Mouse (Mus musculus): ENCODE measurements around the gene Otud4.
"Not testable (repeated sequence)": the region's sequence is repeated elsewhere in the genome, so short reads cannot be mapped to it uniquely, and the experiment has no call there.

Gene Otud4

DNA sequence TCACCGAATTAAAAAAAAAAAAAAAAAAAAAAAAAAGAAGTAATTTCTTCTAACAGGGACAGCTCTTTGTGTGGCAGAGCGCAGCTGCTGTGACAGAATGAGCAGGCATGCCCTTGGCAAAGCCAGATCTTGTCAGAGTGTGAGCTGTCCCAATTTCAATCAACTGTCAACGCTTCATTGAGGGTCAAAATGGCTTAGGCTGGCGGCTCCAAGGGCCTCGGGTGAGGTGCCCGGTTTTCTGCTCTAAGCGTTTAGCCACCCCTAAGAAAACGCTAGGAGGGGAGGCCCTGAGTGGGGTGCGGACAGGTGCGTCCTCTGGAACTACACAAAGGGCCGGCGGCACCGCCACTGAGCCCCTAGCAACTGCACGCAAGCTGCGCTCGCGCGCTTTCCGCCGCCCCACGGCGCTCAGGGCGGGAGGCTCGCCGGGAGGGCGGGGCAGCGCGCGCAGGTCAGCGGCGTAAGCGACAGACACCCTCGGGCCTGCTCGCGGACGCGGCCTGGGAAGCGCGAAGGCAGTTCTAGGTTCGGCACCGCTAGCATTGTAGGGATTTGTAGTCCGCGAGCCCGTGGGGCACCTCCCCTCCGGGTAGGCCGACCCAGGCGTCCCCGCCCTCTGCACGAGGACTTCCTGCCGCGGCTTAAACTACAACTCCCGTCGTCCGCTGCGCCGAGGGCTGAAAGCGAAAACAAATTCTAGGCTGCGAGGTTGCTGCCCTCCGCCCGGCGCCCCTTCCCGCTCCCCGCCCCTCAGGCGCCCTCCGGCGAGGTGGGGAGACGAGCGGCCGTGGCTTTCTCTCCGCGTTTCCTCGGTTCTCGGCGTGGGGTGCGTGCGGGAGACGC is 490 bp upstream of the Otud4 start:
- DNase-seq (ENCODE audit: low spot score in 2 of 2), result peak; percentile 98

DNA sequence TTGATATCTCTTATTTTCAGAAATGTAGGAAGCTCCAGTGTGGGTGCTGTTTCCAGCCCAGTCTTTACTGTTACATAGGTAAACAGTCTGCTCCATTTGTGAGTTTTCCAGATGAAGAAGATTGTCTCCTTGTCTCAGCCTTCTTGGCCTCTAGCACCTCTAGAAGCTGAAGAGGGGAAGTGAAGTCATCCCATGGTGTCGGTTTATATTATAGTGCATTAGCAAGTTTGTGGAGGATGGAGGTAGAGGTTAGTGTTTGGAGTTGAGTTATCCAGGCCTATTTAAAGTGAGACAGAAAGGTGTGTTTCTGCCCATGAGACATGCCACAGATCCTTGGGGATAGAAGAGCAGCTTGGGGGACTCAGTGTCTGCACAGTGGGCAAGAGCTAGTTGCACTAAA is 1.7 kb downstream of the Otud4 start:
- no peak for DNase-seq (ENCODE audit: low spot score in 2 of 2)

DNA sequence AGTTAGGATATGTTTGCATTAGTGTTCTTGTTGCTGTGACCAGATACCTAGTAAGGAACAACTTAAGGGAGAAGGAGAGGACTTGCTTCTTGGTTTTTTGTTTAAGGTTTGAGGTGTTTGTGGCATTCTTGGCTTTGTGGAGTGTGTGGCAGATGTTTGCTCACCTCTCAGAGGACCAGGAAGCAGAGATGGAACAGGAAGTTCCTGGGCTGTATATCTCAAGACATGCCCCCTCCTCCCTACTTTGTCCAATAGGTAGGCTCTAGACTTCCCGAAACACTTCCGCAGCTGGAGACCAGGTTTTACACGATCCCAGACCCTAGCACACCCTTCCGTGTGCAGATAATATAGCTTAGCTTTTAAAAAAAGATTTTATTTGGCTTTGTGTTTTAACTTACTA is 10.2 kb downstream of the Otud4 start:
- no peak for DNase-seq (ENCODE audit: low spot score in 2 of 2)

DNA sequence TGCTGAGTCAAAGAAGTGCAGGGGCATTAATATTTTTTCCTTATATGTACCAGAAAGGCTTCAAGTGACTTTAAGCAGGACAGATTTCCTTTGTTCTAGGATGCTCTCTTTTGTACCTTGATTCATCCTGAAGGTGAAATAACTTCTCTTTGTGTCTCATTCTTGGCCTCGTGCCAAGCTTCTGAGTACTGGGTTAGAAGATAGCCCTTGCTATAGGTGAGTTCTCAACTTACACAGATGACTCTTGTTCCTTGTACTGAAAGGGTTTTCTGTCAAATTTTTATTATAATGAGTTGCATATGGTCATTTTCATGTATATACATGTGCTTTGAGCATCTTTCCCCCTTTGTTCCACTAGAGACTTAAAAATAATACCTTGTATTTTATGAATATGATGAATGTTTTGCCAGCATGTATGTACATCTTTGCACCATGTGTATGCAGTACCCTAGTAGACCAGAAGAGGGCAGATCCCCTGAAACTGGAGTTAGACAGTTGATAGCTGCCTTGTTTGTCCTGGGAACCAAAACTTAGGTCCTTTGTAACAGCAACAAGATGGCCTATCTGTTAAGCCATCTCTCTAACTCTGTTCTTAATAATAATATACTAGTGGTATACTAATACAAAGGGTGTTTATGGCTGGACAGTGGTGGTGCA is 10.9 kb downstream of the Otud4 start:
- peak; percentile 34 to 48 for DNase-seq (ENCODE audit: low spot score in 2 of 2)

DNA sequence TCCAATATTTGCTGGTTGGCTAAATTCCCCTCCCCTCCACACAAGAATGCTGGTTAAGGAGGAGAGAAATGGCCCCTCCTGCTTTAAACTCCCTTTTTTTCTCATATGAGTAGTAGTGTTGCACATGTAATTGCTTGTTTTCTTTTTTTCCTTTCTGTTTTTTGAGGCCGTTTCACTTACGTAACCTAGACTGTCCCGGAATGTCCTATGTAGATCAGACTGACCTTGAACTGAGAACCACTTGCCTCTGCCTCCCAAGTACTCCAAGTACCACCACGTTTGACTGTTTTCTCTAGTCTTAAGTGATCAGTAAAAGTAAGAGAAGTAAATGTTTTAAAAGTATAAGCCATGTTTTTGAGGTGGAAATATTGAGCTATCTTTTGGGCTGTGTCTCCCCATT is 14.3 kb downstream of the Otud4 start:
- DNase-seq (ENCODE audit: low spot score in 2 of 2), result no peak

DNA sequence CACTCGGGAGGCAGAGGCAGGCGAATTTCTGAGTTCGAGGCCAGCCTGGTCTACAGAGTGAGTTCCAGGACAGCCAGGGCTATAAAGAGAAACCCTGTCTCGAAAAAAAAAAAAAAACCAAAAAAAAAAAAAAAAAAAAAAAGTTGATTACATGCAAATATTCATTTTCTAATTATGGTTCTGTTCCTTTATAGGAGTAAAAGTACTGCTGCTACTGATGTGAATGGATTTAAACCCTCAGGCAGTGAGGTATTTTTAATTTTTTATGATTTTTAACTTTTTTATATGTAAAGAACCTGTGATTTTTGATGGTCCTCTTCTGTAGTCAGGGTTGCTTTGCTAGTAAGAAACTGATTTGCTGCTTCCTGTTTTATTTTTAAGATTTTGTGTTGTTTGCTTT is 19.3 kb downstream of the Otud4 start:
- DNase-seq (ENCODE audit: low spot score in 2 of 2), result not testable (repeated sequence)

DNA sequence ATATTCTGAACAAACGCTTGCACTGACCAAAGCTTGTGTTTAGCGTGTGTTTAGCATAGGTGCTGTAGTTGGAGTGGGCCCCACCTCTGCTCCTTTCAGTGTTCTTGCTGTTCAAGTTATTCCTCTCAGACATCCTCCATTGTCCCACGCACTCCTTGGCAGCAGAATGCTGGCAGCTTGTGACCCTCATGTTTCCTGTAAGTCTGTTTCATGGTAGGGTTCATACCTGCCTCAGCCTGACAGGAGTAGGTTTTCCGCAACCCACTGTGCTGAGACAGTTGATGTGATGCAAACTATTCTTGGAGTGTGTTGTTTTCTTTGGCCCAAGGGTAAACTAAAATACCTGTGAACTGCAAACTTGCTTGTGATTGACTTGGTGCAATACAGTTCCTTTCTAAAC is 37.0 kb downstream of the Otud4 start:
- DNase-seq (ENCODE audit: low spot score in 2 of 2), result no peak

DNA sequence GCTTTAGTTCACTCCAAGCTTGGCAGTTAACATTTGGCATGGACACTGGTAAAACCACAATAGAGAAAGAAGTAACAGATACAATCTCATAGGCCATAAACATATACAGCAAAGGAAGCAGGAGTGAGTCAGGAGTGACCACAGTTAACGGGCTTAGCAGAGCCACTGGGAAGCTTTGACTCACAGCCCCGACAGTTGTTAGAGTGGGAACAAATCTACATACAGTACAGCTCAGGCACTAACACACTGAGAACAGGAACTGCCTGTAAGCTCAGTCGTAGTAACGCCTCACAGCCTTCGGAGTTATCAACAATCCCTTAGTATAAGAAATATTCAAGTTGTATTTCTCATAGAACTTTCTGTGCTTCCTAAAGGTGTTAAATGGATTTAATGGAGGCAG is 39.6 kb downstream of the Otud4 start:
- peak in 1 of 2 experiments; percentile 2 for DNase-seq (ENCODE audit: low spot score in 2 of 2)

DNA sequence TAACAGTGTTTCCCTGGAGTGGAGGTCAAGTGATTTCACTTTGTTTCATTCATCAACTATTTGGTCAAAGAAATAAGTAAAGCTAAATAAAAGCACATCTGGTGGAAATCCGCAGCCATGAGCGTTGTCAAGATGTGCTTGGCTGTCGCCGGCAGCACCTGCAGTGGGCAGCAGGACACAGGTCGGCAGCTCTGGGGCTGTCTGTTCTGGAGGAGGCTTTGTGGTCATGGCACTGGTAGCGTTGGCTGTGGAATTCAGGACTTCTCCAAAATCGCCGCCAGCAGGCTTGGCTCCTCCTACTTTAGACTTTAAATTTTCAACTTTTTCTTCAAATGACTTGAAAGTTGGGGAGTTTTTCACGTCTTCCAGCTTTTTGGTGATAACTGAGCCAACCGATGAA is 40.7 kb downstream of the Otud4 start:
- DNase-seq (ENCODE audit: low spot score in 2 of 2), result not testable (repeated sequence)

DNA sequence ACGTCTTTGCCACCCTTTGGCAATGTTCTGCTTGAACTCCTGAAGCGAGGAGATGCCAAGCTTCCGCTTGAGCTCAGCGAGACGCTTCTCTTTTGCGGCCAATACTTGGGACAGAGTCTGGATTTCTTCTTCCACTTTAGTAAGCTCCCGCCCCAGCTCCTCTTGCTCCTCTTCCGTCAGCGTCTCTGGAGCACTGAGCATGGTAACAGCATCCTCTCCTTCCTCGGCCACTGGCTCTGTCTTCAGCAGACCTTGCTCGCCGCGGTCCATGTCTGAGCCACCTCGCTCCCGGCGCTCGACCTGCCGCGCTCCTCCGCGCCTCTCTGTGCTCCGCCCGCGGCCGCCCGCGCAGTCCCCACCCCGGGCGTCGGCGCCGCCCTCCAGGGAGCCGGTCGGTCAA is 41.1 kb downstream of the Otud4 start:
- no peak for DNase-seq (ENCODE audit: low spot score in 2 of 2)

DNA sequence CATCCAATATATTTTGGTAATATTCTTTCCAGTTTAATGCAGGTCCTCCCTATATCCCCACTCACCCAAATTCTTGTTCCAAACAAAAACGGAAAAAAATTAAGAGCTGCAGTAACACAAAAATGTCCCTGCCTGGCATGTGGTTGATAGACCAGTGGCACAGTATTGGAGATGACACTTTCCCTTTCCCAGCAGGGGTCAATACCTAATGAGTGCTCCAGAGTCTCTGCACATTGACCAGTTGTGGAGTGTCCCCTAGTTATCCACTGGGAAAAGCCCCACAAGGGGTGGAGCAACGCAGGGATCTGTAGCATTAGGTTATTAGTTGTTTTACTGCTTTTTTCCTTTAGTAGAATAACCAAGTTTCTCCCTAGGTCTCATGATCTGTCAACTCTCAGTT is 41.5 kb downstream of the Otud4 start:
- DNase-seq (ENCODE audit: low spot score in 2 of 2), result no peak

DNA sequence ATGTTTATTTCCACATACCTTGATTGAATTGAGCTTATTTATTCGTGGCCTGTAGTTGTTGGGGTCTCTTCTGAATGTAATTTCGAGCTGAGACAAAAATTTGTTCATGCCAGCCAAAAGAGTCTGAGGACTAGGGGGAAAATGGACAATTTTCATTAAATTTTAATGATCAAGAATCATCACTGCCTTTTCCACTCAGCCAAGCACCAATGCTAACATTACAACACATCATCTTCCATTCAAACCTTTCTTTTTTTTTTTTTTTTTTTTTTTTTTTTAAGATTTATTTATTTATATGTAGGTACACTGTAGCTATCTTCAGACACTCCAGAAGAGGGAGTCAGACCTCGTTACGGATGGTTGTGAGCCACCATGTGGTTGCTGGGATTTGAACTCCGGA is 46.5 kb downstream of the Otud4 start:
- DNase-seq (ENCODE audit: low spot score in 2 of 2), result not testable (repeated sequence)

DNA sequence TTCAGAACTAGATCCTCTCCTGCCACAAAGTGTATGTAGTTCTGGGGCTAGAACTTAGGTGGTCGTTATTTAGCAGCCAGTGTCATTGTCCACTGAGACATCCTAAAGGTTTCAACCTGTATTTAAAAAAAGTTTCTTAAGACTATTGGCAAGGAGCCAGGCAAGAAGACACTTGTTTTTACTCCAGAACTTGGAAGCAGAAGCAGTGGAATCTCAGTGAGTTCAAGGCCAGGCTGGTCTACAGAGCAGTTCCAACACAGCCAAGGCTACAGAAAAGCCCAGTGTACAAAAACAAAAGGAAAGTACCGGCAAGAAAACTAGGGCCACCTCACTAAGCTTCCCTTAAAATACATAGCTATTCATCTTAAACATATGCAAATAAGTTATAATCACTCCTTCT is 53.1 kb downstream of the Otud4 start:
- DNase-seq (ENCODE audit: low spot score in 2 of 2), result no peak

DNA sequence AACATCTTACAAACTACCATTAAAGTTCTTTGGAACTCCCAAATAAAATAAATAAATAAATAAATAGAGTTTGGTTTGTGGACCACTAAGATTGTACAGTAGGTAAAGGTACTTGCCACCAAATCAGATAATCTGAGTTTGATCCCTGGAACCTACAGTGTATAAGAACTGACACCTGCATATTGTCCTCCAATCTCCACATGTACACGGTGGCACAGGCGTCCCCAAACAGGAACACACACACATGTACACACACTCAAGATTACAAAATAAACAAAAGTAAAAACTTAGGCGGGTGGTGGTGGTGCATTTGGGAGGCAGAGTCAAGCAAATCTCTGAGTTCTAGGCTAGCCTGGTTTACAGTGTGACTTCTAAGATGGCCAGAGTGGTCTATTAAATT is 67.3 kb downstream of the Otud4 start:
- DNase-seq (ENCODE audit: low spot score in 2 of 2), result no peak

DNA sequence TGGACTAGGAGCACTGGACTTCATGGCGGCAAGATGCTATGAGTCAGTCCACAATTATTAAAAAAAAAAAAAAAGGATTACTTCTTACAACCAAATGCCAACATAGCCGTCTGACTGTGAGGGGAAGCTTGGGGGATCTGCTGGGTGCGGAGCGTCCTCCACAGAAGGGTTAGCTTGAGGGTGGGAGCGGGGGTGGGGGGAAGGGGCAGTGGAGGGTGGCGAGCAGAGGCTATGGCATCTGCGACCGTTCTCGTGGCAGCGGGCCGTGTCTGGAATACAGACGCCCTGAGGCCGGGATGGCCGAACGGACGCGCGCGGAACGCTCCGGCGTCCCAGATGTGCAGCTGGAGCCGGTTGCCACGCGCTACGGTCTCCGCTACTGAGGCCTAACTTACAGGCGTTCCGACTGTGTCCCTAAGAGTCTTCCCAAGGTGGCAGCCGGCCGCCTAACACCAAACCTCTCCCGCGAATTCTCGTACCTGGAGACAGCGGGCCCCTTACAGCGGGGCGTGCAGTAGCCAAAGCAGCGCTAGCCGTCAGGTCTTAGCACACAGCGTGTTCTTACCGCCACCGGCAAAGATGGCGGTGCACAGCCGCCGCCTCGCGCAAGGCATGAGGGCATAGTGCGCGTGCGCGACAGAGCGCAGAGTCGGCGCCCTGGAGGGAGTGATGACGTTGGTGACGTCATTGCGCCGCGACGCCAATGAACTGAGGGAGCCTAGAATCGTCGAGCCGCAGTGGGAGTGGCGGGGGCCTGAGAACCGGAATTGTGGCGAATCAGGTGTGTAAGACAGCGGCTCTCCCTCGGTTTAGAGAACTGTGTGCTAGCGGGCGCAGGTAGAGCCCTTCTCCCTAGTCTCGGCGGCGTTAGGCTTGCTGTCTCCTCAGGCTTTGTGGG is 71.9 kb downstream of the Otud4 start, which contains the start of the genes Abce1 and Anapc10:
Abce1 (minus strand) TSS at position 677 of the 898 bp plus-strand sequence.
Anapc10 (plus strand) TSS at position 757 of the 898 bp plus-strand sequence.
- peak; percentile 95 to 98 for DNase-seq (ENCODE audit: low spot score in 2 of 2)

DNA sequence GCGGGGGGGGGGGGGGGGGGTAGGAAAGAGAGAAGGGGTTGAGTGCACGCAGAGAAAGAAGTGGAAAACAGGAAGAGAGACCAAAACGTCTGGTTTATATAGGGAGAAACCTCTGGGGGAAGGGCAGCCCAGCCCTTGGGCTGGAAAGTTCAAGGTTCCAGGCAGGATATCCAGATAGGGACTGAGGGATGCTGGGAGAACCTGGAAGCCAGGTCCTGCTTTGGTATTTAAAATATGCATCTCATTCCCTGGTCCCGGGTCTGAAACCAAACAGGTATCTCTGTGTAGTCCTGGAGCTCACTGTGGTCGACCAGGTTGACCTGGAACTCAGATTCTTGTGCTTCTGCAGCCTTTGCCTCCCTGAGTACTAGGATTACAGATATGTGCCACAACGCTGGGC is 73.3 kb downstream of the Otud4 start:
- DNase-seq (ENCODE audit: low spot score in 2 of 2), result no peak

DNA sequence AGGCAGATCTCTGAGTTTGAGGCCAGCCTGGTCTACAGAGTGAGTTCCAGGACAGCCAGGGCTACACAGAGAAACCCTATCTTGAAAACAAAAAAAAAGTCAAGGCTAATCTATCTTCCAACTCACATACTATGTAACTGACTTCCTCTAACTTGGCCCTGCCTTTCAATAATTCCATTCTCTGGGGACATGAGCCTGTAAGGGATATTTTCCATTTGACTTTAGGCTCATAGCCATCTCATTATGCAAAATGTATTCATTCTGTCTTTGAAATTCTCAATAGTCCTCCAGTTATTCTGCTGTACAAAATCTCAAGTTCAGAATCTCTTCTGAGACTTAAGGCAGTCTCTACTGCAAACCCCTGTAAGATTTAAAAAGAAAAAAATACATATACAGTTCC is 82.1 kb downstream of the Otud4 start:
- no peak for DNase-seq (ENCODE audit: low spot score in 2 of 2)

DNA sequence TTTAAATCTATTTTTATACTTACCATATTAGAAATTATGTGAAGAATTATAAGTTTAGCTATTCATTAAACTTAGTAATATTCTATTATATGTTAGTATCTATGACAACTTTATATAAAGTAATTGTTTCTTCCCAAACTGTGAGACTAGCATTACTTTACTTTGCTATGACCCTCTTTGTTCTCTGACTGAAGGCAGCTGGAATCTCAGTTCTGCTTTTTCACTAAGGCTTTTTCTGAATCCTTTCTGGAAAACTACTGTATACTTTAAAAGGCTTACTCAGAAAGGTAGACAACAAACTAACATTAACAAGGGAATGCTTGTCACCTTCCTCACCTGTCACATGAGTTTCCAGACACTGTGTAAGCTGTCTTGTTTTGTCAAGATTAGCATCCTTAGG is 83.9 kb downstream of the Otud4 start:
- no peak for DNase-seq (ENCODE audit: low spot score in 2 of 2)

DNA sequence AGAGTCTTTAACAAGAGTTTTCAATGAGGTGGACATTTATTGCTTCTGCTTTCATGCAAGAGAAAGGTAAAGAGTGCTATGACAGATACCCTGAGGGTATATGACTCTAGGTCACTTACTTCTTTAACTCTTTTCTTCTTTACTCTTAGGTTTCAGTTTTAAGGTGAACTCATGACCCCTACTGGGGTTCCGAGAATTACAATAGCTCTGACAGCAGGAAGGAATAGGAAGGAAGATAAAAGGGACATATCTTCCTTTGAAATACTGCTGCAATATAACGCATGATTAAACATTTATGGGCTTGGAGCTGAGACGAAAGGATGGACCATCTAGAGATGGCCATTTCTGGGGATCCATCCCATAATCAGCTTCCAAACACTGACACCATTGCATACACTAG is 85.2 kb downstream of the Otud4 start:
- no peak for DNase-seq (ENCODE audit: low spot score in 2 of 2)

Data from natural killer cell, adult 2 months (primary cell).